Mouse (Mus musculus): ENCODE results near the gene Olig1.

Gene Olig1

DNA sequence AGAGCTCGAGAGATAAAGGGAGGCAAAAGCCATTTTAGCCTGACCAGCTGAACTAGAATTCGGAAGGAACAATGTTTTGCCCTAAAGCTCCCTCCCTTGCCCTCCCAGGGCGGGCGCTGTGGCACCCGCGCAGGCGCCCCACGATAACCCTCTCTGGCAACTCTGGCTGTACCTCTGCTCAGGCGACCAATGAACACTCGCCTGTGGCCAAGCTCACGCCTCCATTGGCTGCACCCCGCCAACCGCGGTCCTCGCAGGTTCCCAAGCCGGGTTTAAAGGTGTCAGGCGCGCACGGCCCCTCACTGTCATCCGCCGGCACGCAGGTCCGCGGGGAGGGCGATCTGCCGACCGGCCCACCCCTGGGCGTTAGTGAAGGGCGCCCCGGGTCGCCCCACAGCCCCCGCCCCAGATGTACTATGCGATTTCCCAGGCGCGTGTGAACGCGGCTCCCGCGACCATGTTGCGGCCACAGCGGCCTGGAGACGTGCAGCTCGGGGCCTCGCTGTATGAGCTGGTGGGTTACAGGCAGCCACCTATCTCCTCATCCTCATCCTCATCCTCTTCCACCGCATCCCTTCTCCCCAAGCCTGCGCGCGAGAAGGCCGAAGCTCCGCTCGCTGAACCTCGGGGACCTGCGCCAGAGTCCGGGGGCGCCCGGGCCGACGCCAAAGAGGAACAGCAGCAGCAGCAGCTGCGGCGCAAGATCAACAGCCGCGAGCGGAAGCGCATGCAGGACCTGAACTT is at the start of gene Olig1:
TSS of gene Olig1 (plus strand) at position 305 of the 744 bp plus-strand sequence.
- no peak for DNase-seq

DNA sequence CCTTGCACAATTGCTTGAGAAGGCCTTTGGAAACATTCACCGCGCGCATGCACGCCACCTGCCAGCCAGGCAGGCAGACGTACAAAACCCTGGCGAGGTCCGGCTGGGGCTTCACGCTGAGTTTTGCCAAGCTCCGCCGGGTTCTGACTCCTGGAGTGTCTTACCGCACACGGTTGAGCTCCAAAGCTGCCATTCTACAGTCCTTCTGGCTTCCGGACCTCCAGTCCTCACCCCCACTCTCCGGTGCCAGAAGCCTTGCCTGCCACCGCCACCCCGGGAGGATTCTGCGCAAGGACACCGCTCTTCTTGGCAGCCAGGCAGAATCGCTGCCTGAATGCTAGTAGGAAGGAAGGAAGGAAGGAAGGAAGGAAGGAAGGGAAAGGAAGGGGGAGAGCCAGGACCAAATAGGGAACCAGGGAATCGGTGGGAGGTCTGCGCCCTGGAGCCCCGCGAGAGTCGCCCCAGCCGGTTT is 47.4 kb upstream of the Olig1 start:
- no peak for DNase-seq

DNA sequence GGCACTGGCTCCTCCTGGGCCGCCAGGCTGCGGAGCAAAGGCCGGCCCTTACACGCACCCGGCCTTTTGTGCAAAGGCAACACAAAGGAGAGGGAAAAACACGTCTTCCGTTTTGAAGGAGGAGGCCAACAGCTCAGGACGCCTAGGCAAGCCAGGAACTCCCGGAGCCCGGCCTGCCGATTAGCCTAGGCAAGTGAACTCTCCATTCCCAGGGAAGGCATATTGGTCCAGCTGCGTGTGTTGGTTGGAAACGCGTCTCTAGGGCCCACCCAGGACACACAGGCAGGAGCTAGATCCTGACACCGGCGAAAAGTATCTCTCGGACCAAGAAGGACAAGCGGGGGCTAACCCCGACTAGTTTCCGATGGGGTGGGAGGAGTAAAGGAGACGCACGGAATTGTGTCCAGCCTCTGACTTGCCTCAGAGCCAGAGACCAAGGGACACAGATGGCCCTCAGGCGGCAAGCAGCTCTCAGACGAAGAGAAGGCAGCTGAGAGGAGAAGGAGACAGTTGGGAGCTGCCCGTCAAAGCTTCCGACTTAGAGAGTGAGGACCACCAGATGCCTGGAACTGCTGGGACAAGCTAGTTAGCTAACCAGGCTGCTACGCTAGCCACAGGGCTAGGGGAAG is 46.8 kb upstream of the Olig1 start:
- no peak for DNase-seq

DNA sequence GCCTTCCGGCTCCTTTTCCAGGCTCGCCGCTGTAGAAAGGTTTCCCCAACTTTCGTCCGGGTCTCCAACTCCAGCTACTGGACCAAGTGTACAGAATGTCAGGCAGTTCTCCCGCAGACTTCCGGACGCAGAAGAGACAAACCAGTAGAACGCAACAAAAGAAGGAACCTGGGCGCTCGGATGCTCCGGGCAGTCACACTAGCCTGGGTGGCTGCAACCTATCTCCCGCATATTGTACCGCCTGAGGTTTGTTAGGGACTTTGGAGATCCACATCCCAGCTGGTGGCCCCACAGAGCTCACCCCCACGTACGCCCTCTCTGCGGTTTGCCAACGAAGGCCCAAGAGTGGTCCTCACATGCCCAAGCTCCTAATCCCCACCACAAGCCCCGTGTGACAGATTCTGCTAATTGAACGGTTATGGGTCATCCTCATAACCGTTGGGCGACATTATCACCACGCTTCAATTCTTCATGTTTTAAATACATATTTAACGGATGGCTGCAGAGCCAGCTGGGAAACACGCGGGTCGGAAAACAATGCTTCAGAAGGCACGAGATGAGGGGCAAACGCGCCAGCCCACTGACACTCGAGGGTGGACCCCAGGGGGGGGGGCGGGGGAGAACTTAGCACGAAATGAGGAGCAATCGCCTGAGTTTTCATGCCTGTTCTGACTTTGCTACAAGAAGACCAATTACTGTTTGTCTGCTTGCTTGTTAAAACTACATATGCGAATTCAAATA is 46.1 kb upstream of the Olig1 start:
- DNase-seq: no peak

DNA sequence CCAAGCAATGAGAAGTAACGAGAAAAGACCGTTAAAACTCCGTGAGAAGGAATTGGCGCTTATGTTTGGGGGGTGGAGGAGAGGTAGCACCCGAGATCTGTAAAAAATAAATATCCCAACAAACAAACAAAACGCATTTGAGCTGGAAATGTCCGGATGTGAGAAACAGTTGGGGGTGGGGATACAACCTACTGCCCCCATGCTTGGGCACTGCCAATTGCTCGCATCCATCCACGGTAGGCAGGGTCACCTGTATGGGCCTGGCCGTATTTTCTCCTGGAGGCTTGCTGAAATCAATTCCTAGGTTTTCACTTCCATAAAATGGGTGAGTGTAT is 45.5 kb upstream of the Olig1 start:
- DNase-seq: no peak

DNA sequence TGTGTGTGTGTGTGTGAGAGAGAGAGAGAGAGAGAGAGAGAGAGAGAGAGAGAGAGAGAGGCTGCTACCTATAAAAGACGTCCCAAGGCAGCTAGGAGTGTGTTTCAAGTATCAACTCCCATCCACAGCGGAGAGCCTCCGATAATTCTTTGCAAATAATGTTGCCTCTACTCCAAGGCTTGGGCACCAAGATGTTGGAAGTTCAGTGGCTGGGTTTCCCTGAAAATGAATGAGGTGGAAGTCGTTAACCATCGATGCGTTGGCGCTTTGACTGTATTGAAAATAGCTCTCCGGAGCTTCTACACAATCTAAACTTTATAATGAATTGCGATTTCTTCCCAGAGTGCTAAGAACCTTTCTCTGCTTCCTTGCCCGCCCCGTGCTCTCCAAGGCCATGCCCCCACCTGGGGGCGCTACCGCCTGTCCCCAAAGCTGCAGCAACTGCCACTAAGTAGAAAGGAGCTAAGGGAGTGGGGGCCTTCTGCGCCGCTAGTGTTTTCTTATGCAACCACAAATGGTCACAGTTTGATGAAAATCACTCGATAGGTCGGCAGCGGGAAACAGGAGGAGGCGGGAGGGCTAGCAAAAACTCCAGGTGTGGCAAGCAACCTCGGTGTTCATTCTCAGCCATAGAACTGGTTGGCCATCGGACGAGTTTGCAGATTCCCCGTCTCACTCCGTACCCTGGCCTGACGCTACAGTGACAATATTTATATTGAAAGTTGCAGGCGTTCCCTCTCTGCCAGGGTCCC is 44.9 kb upstream of the Olig1 start:
- no peak for DNase-seq

DNA sequence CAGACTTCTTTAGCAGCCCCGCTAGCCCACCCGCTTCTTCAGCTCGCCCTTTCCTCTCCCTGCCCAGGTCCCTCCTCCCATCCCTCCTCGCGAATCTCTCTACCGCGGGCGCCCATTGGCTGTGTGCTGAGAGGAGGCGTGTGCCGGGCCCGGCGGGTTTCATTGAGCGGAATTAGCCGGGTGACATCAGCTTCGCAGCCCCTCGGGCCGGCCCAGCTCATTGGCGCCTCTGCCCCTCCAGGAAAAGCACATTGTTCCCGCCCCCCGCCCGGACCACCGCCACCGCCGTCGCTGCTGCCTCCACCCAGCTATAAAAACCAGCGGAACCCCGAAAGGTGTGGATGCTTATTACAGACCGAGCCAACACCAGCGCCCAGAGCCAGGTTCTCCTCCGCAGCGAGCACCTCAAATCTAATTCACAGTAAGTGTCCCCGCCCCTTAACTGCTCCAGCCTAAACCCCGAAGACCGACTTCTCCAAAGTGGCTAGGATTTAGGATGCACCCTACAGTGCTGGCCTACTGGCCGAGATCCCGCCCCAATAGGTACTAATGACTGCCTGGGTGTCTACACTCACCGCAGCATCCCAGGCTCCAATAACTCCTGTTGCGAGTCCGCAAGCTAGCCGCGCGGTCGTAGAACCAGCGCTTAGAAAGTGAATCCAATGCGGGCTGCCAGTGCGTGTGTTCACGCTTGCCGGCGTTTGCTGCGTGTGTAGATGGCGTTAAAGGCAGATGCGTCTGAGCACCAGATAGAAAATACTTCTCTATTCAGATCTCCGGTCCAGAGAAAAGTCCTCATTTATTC is 44.1 kb upstream of the Olig1 start, which contains the start of gene Olig2:
TSS of gene Olig2 (plus strand) at position 225 of the 805 bp plus-strand sequence.
- DNase-seq: no peak

DNA sequence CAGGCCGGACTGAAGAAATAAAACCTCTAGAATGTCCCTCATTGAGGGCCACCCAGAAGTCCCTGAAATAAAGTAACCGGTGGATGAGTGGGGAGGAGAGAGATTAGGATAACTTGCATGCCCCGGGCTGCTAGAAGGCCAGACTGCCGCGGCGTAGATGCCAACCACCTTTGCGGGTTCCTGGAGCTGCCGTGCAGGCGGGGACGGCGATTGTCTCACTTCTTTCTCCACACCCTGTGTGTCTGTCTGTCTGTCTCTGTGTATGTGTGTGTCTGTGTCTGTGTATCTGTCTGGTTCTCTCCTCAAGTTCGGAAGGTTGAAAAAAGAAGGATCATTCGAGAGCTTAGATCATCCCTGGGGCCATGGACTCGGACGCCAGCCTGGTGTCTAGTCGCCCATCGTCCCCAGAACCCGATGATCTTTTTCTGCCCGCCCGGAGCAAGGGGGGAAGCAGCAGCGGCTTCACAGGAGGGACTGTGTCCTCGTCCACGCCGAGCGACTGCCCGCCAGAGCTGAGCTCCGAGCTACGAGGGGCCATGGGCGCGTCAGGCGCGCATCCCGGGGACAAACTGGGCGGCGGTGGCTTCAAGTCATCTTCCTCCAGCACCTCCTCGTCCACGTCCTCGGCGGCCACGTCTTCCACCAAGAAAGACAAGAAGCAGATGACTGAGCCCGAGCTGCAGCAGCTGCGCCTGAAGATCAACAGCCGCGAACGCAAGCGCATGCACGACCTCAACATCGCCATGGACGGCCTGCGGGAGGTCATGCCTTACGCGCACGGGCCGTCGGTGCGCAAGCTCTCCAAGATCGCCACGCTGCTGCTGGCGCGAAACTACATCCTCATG is 43.3 kb upstream of the Olig1 start:
- no peak for DNase-seq

DNA sequence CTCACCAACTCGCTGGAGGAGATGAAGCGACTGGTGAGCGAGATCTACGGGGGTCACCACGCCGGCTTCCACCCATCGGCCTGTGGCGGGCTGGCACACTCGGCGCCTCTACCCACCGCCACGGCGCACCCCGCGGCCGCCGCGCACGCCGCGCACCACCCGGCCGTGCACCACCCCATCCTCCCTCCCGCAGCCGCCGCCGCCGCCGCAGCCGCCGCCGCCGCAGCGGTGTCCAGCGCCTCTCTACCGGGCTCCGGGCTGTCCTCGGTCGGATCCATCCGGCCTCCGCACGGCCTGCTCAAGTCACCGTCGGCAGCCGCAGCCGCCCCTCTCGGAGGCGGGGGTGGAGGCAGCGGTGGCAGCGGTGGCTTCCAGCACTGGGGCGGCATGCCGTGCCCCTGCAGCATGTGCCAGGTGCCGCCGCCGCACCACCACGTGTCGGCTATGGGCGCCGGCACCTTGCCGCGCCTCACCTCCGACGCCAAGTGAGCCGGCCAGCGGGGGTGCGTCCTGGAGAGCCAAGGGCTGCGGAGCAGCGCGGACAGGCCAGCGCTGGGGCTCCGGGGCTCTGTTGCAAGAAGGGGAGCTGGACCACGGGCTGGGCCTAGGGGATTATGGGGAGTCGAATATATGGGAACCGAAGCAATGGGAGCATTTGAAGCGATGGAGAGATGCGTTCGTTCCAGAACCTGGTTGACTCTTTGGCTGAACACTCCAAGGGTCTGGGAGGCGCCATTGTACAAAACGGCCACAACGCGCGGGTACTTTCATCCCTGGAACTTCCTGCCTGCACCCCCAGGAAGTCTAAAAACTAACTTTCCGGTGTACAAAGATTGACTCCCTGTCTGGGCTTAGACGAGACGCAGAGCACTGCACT is 42.5 kb upstream of the Olig1 start:
- DNase-seq: no peak

DNA sequence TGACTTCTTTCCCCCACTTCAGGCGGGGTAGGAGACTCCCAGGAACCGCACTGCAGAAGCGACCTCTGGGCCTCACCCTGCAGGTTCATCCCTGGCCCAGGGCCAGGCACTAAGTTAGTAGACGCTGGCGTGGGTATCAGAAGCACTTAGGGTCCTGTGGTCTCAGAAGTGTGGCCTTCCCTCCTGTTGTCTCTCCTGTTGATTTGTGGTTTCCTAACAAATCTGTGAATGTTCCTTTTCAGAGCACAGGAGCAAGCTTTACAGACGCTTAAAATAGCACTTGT is 41.9 kb upstream of the Olig1 start:
- DNase-seq: no peak

DNA sequence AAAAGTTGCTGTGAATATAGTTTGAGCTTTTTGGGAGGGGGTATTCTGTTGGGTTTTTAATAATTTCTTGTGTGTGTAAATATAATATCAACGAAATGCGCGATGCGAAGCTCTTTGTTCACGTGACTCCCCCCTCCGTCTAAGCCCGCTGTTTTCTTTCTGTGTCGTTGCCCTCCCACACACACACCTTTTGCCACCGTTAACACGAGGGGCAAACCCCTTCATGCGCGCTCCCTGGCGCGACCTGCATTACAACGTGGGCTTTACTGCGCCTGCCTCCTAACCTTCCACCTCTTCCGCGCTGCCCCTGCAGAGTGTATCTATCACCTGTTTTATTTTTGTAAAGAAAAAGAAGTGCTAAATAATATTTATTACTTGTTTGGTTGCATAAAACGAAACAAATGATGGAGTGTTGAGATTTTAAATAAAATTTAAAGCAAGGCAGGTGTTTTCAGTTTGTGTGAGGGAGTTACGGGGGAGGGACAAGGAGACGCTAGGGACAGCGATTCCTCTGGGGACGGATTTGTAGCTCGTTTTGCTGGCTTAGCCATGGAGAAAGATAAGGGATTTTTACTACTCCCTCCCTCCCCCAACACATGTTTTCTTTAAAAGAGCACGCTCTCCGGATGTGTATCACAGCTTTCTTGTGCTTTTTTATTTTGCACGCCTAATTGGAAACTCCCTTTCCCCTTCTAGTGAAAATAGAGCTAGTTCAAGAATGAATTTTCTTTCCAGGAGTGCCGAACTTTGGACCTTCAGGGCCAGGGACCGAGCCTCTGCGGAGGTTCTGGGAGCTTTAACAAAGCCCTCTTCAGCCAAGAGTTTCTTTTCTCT is 41.1 kb upstream of the Olig1 start:
- no peak for DNase-seq

DNA sequence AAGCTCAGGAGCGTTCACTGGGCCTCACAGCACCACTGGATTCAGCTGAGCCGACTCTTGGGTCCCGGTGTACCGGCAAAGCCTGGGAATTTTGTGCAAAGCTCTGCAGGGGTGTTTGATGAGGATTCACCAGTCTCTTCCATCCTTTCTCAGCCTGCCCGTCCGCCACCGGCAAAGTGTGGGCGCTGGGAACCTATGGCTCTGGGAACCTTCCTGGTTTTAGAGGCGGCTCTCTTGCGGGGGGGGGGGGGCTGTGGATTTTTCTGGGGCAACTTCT is 40.6 kb upstream of the Olig1 start:
- DNase-seq: no peak

DNA sequence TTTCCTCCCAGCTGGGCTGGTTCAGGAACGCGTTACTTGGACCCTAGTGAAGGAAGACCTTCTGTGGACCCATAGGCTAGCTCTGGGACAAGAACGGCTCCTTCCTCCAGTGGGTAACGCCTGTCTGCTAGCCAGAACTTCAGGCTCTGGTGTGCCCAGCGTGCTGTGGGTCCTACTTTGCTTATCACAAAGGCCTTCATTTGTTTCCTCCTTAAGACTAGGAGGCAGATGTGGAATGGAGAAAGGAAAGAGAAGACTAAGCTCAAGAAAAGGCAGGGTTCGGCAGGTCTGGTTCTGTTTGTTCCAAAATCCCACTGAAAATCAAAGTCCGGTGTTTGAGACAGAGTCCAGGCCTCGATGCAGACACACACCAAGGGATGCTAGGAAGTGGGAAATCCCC is 39.9 kb upstream of the Olig1 start:
- no peak for DNase-seq

DNA sequence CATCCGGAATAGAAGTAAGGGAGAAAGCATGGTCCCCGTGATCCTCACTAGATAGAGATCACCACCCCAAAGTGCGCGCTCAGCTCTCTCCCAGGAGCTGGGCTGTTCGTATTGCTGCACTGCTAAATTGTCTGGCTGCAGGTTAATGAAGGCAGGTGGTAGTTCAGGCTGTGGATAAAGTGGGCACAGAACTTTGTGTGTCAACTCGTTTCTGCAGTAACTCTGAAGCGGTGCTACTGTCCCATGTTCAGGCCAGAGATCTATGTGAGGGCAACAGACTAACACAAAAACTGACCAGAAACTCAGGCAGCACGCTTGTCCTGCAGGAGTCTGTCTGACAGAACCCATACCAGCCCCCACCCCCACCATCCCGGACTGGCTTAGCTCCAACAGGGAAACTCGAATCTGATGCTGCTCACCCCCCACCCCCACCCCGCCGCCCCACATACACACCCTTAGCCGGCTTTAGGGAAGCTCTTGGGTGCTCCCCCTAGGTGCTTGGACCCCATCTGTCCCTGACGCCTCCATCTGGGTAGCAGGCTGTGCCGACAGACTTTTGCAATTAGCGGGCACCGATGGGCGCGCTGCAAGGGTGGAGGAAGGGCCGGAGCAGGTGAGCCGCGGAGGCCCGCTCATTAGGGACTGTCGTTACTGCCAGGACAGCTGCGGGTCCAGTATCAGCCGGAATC is 37.6 kb upstream of the Olig1 start:
- no peak for DNase-seq

DNA sequence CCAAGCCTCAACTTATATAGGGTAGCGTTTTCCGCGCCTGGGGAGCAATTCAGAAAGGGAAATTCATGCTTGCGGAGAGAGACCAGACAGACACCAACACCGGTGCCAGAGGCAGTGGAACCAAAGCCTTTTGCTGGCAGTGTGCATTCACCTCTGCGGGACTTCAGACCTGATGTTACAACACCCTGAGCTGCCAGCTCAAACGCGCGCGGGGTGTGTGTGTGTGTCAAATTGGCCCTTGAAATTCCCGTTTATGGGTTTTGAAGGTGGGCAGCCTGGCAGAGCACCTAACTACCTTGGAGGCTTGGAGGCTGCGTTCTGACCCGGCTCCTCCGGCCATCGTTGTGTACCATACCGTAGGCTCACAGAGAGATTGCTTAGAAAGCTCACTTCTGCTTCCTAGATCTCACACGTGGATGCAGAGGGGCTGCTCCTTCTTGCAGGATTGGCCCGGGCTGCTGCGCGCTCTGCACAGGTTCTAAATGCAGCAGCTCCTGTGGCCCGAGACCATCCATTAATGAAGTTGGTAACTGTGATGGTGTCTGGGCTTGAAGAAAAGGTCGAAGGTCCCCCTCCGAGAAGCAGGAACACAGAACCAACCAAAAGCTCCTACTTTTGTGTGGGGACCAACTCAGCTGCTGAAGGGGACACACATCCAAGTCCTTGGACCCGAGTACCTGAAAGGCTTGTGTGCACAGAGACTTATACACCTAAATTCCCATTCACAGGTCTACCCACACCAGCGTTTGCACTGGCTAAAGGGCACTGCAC is 36.9 kb upstream of the Olig1 start:
- DNase-seq: no peak

DNA sequence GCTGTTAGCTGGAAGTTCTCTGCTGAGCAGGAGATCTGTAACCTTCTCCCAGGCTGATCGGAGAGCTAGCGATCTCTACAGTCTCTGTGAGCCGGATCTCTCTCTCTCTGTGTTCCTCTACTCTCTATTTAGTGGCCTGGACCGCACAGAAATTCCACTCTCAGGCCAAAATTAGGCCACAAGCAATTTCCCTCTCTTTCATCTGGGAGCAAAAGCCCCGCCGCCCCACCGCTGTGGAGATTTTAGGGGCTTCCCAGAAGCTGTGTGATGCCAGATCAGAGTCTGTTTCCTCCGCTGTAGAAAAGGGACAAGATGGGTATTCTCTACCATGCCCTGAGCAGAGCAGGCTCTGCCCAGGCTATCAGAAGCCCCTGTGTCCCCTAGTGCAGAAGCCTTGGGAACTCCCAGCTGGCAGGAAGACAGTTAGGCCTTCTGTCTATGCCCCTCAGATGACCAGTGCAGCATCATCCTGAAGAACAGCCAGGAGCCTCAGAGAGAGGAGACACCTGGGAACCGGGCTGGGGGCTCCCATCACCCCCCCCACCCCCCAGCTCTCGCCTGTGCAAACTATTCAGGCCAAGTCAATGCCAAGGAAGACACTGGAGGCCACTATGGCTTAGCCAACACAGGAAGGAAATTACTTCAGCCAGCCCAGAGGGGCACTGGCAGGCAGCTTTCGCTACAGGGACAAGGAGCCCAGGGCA is 36.2 kb upstream of the Olig1 start:
- no peak for DNase-seq

DNA sequence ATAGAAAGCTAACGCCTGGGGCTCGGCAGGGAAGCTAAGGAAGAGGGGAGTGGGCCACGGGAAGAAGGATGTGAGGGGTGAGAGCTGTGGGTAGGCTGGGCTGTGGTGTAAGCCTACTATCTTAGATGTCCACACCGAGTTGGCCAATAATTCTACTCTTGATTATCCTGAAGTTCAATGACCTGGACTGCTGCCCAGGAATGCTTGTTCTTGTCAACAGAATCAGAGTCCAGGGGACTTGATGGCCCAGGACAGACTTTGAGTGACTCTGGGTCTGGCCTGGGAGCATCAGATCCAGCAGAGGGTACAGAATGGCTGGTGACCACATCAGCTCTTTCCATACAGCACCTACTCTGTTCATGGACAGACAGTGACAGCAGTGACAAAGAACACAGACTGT is 30.5 kb upstream of the Olig1 start:
- DNase-seq: no peak

DNA sequence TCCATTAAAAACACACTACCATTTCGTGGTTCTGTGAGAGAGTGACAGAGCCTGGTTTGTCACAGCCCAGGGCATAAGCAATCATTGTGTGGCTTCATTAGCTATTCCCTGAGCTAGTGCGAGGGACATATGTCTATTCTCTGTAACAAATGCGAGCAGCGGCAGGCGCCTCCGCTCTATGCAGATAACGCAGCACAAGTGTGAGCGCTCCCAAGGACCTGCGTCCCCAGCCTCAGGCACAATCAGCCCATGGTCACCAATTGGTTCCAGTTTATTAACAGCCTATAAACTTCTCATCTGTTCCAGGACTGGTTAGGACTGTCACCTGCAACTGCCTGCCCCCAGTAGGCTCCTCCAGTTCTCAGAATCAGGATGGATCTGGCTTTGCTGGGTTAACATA is 23.3 kb upstream of the Olig1 start:
- DNase-seq: no peak

Measured in lung, postnatal 10 days (tissue).